Mouse (Mus musculus) heart, embryonic 16.5 days (tissue): ENCODE data around the gene Ier3. TPM values are rescaled to one million over a fixed set of nuclear protein-coding genes. Genes with fewer than 3 reads are reported as not detected.

Experiments used
- ATAC-seq: fragments of 200-750 bp; cut with Nextera tagmentation; replicated peaks from 2 replicates; pipeline ENCODE4 v1.8.0; 2017; ENCODE audit warnings: moderate number of reproducible peaks; ENCODE audit not compliant: insufficient read depth, low FRiP score; ENCODE audit errors: extremely low read depth
- H3K27ac ChIP-seq: fragments of 300-500 bp; sonication (generic); 2 replicates; pipeline ENCODE4 v1.5.1; 2014; ENCODE audit warnings: mild to moderate bottlenecking, low read length, control low read depth, moderate library complexity
- H3K27me3 ChIP-seq: fragments of 300-500 bp; sonication (generic); 2 replicates; pipeline ENCODE4 v1.6.1; 2014; ENCODE audit warnings: low read length, mixed read lengths; ENCODE audit not compliant: control insufficient read depth, insufficient read depth
- H3K36me3 ChIP-seq: fragments of 300-500 bp; sonication (generic); 2 replicates; pipeline ENCODE4 v1.6.1; 2014; ENCODE audit not compliant: control insufficient read depth, insufficient read depth
- H3K4me1 ChIP-seq: fragments of 300-500 bp; sonication (generic); 2 replicates; pipeline ENCODE4 v1.6.1; 2014; ENCODE audit warnings: low read length, mixed read lengths; ENCODE audit not compliant: control insufficient read depth, insufficient read depth
- H3K4me2 ChIP-seq: fragments of 300-500 bp; sonication (generic); 2 replicates; pipeline ENCODE4 v1.6.1; 2014; ENCODE audit warnings: low read depth, mild to moderate bottlenecking, control low read depth, low read length
- H3K4me3 ChIP-seq: fragments of 300-500 bp; sonication (generic); 2 replicates; pipeline ENCODE4 v1.5.1; 2014; ENCODE audit warnings: mild to moderate bottlenecking, control low read depth, low read length
- H3K9ac ChIP-seq: fragments of 300-500 bp; sonication (generic); 2 replicates; pipeline ENCODE4 v1.6.1; 2014; ENCODE audit warnings: low read length, control low read depth
- H3K9me3 ChIP-seq: fragments of 300-500 bp; sonication (generic); replicated peaks from 2 replicates; pipeline ENCODE4 v1.6.1; 2016; ENCODE audit warnings: low read length; ENCODE audit not compliant: control insufficient read depth
- WGBS: fragments of 180-500 bp; shearing (Covaris S2); extraction: QIAGEN DNeasy Blood & Tissue Kit; methylation state at CpG from one replicate; pipeline ENCODE4 v1.1.7; 2014; 5-methylcytosine and 5-hydroxymethylcytosine counted together
- polyA plus RNA-seq: library from polyadenylated mRNA; unstranded; fragments of >200 nt; fragmentation: Nextera tagmentation; extraction: Ambion mirVana; gene quantifications from 2 replicates; pipeline ENCODE4 v1.2.1, GENCODE M21; 2015

Gene Ier3
- polyA plus RNA-seq, 1 experiment from 2014 or later = 62.6 TPM

DNA sequence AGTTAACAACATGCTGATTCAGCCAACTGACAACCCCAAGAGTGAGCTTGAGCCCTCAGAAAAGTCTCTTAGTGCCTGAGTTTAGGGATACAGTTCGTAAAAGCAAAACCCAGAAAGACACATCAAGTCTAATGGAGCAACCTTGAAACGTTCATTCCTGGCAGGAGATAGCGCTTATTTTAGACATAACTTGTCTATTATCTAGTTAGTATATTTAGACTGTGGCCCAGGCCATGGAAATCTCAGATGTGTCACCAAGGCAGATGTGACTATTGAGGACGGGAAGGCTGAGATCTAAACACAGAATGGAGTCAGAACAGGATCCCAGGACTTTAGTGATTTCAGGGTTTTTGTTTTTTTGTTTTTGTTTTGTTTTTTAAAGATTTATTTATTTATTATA lies 36.3 kb upstream of the Ier3 start:
- peak overlapping the region; percentile 81 for H3K27ac ChIP-seq
- peak overlapping the region; percentile 43; the same call in 1 of the 2 replicates for H3K4me2 ChIP-seq
- H3K36me3 ChIP-seq = no peaks in the 10 kb centered on the region
- peak; percentile 47; the same call in 1 of the 2 replicates for ATAC-seq
- H3K4me3 ChIP-seq = no peak overlapping the region
- no peaks in the 10 kb centered on the region for H3K27me3 ChIP-seq
- H3K4me1 ChIP-seq = peaks cover 14% of the 10 kb centered on the region
- no peak overlapping the region; the same call in 1 of the 2 replicates for H3K9ac ChIP-seq
- no peaks in the 10 kb centered on the region for H3K9me3 ChIP-seq
- WGBS = 31% methylated on average over 4 of the region's 4 CpGs

DNA sequence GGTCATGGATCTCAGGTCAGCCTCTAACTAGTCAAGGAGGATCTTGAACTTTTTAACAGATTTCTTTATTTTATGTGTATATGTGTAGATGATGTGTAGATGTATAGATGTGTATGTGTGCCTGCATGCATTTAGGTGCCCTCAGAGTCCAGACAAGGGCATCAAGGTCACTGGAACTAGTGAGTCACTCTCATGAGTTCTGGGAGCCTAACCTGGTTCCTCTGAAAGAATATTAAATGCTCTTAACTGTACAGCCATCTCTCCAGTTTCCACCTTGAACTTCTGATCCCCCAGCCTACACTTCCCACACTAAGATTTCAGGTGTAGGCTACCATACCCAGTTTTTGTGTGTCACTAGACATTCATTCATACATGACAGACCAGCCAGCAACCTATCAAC lies 34.0 kb upstream of the Ier3 start:
- H3K36me3 ChIP-seq = no peaks in the 10 kb centered on the region
- H3K4me3 ChIP-seq = no peak overlapping the region
- H3K27ac ChIP-seq = no peak overlapping the region
- H3K9me3 ChIP-seq = no peaks in the 10 kb centered on the region
- H3K4me1 ChIP-seq = peaks cover 14% of the 10 kb centered on the region
- ATAC-seq = no peak
- no peak overlapping the region for H3K4me2 ChIP-seq
- H3K27me3 ChIP-seq = no peaks in the 10 kb centered on the region
- no peak overlapping the region for H3K9ac ChIP-seq

DNA sequence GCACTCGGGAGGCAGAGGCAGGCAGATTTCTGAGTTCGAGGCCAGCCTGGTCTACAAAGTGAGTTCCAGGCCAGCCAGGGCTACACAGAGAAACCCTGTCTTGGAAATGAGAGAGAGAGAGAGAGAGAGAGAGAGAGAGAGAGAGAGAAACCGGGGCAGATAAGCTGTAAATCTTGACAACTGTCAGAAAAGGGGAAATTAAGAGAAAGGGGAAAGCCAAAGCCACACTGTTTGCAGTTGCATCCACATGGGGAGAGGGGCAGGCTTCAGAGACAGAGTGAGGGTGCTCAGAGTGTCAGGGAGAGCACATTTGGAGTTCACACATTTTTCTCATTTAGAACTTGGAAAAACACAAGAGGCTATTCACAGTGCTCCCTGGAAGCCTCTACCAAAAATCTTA lies 33.5 kb upstream of the Ier3 start:
- 70% methylated on average over 3 of the region's 3 CpGs for WGBS
- no peak for ATAC-seq
- H3K9me3 ChIP-seq = no peaks in the 10 kb centered on the region

DNA sequence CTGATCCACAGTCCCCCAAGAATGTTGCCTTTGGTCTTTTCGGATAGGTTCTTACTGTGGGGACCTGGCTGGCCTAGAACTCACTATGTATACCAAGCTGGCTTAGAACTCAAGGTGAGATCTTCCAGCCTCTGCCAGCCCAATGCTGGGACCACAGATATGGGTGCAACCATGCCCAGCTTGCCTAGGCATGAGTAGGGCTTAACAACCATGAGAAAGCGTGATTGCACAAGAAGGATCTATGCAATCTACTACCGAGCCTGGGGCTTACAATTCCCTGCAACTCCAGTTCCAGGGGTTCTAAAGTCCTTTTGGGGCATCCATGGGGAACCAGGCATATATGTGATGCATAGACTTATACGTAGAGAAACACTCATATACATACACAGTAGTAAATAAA lies 30.6 kb upstream of the Ier3 start:
- no peak overlapping the region for H3K4me3 ChIP-seq
- no peak overlapping the region for H3K4me2 ChIP-seq
- no peaks in the 10 kb centered on the region for H3K27me3 ChIP-seq
- no peak for ATAC-seq
- no peaks in the 10 kb centered on the region for H3K36me3 ChIP-seq
- H3K27ac ChIP-seq = no peak overlapping the region
- WGBS = 89% methylated on average over 4 of the region's 4 CpGs
- H3K4me1 ChIP-seq = peaks cover 6% of the 10 kb centered on the region; the same call in 1 of the 2 replicates
- H3K9ac ChIP-seq = no peak overlapping the region
- H3K9me3 ChIP-seq = no peaks in the 10 kb centered on the region

More for the DNA sequence above, 33.5 kb upstream of the Ier3 start:
- no peak overlapping the region for H3K9ac ChIP-seq
- H3K4me3 ChIP-seq = no peak overlapping the region
- H3K4me2 ChIP-seq = no peak overlapping the region
- H3K27me3 ChIP-seq = no peaks in the 10 kb centered on the region
- H3K36me3 ChIP-seq = no peaks in the 10 kb centered on the region
- no peak overlapping the region for H3K27ac ChIP-seq
- peaks cover 14% of the 10 kb centered on the region for H3K4me1 ChIP-seq

DNA sequence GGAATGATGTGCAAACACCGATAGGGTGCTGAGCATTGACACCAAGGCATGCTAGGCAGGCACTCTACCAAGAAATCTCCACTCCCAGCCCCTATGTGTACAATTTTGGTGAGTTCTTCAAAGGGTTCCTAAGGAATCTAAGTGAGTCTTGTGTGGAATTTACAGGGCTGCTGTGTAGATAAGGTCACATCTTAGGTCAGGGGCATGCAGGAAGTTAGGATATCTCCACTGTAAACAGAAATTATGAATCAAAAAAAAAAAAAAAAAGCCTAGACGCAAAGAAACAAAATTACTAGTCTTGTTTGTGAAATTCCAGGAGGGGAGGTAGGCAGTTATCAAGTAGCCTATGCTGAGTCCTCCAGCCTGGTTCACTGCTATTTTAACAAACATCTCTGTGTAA lies 28.6 kb upstream of the Ier3 start:
- Histone ChIP-seq H3K4me3 (no peak overlapping the region), H3K27me3 (no peaks in the 10 kb centered on the region), H3K9ac (no peak overlapping the region), H3K4me2 (no peak overlapping the region), H3K36me3 (no peaks in the 10 kb centered on the region), H3K4me1 (no peaks in the 10 kb centered on the region), H3K27ac (no peak overlapping the region), H3K9me3 (no peaks in the 10 kb centered on the region)
- ATAC-seq = no peak
- 73% methylated on average over 2 of the region's 2 CpGs for WGBS

DNA sequence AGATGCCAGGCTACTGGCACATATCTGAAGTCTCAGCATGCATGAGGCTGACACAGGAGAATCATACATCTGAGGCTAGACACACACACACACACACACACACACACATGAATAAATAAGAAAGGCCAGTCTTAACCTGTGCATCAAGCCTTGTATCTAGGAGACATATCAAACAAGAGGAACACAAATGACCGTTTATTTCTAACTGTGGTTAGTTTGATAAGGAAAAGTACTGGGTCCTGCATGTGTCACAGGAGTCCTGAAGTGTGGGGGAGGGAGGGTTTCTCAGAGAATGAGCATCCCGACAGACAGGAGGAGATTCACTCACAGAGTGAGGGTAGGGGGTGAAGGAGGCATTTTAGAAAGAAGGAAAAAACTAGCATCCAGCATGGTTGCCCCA lies 26.4 kb upstream of the Ier3 start:
- no peak for ATAC-seq
- no peaks in the 10 kb centered on the region for H3K9me3 ChIP-seq
- no peaks in the 10 kb centered on the region for H3K36me3 ChIP-seq
- H3K27ac ChIP-seq = no peak overlapping the region
- H3K4me1 ChIP-seq = no peaks in the 10 kb centered on the region
- no peak overlapping the region for H3K9ac ChIP-seq
- 27% methylated on average over 2 of the region's 2 CpGs for WGBS
- H3K4me2 ChIP-seq = no peak overlapping the region
- no peaks in the 10 kb centered on the region for H3K27me3 ChIP-seq
- no peak overlapping the region for H3K4me3 ChIP-seq

DNA sequence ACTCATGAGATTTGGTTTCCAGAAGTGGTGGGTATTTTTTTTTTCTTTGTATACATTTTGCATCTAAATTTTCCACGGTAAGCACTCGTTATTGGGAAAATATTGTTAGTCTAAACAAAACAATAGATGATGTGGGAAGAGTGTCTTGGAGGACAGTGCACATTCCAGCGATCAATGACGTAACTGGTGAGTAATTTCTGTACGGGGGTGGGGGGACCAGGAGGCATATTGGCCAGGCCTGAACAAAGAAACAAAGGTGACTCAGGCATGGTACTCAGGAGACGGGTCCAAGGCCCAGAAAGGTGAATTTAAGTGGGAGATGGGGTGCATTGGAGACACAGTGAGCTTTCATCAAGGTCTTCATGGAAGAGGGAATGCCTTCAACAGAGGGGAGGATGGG lies 25.8 kb upstream of the Ier3 start:
- no peaks in the 10 kb centered on the region for H3K36me3 ChIP-seq
- H3K9me3 ChIP-seq = no peaks in the 10 kb centered on the region
- H3K9ac ChIP-seq = no peak overlapping the region
- no peak overlapping the region for H3K4me2 ChIP-seq
- ATAC-seq = no peak
- 75% methylated on average over 6 of the region's 6 CpGs for WGBS
- no peak overlapping the region for H3K4me3 ChIP-seq
- no peak overlapping the region for H3K27ac ChIP-seq
- H3K4me1 ChIP-seq = no peaks in the 10 kb centered on the region
- H3K27me3 ChIP-seq = no peaks in the 10 kb centered on the region

DNA sequence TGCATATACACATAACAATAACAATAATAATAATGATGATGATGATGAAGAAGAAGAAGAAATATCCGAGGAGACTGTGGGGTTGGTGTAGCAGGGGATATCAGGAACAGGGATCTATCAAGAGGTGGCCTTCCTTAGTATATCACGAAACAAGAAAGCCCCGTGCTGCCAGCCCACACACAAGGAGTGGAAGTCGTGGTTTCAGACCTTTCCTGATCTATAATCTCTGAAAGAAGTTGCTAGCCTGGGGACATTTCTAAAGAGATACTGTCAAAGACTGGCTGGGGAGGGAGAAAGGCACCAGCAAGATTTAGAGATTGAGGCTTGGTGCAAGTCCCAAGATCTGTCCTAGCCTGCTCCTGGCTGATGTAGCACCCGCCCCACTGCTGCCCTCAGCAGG lies 24.6 kb upstream of the Ier3 start:
- H3K4me3 ChIP-seq = no peak overlapping the region
- H3K4me2 ChIP-seq = no peak overlapping the region
- H3K36me3 ChIP-seq = no peaks in the 10 kb centered on the region
- H3K9me3 ChIP-seq = no peaks in the 10 kb centered on the region
- H3K4me1 ChIP-seq = no peaks in the 10 kb centered on the region
- no peaks in the 10 kb centered on the region for H3K27me3 ChIP-seq
- no peak overlapping the region for H3K9ac ChIP-seq
- WGBS = 67% methylated on average over 5 of the region's 5 CpGs
- H3K27ac ChIP-seq = no peak overlapping the region
- no peak for ATAC-seq

DNA sequence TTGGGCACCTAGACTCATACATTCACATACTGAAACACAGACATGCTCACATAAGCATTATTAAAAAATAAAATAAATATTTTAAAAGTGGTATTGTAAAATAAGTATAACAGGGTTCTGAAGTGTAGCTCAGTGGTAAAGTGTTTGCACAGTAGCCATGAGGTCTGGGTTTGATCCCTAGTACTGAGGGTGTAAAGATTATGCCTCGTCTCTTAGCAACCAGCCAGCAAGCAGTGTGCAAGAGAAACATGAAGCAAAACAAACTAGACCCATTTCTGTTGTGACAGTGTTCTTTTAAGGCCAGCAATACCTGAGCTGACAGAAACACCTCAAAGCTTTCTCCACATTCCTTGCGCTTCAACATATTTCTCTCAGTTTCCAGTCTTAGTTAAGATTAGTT lies 20.6 kb upstream of the Ier3 start:
- Histone ChIP-seq H3K4me3 (no peak overlapping the region), H3K36me3 (no peaks in the 10 kb centered on the region), H3K9ac (no peak overlapping the region), H3K27me3 (no peaks in the 10 kb centered on the region), H3K27ac (no peak overlapping the region), H3K4me1 (peaks cover 13% of the 10 kb centered on the region; the same call in 1 of the 2 replicates), H3K9me3 (no peaks in the 10 kb centered on the region), H3K4me2 (no peak overlapping the region)
- ATAC-seq = no peak
- WGBS = 75% methylated on average over 2 of the region's 2 CpGs

DNA sequence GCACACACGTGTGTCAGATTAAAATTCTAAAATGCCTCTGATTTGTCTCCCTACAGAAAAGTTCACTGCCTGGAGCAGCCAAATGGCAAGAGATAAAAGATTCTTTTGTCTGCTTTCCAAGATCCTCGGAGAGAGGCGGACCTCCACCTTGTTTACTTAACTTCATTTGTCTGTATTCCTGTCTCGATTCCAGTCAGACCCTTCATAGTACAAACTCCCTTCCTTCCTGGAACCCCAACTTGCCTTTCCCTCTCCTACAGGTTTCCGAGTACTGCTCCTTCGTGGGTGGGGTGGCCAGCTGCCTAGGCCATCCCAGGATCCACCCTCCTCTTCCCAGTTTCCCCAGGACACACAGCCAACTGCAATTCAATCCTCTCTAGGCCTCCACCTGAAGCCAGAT lies 18.5 kb upstream of the Ier3 start:
- Histone ChIP-seq H3K4me2 (no peak overlapping the region), H3K4me1 (peaks cover 13% of the 10 kb centered on the region; the same call in 1 of the 2 replicates), H3K9ac (no peak overlapping the region), H3K4me3 (no peak overlapping the region), H3K36me3 (no peaks in the 10 kb centered on the region), H3K27me3 (no peaks in the 10 kb centered on the region), H3K9me3 (no peaks in the 10 kb centered on the region), H3K27ac (peak overlapping the region; percentile 37; the same call in 1 of the 2 replicates)
- WGBS = 47% methylated on average over 6 of the region's 6 CpGs
- no peak; the same call in 1 of the 2 replicates for ATAC-seq
